Mouse (Mus musculus) hindbrain, embryonic 16.5 days (tissue): Measurements from ENCODE around the gene Selp. TPM values are rescaled to one million over a fixed set of nuclear protein-coding genes. Genes with fewer than 3 reads are reported as not detected.

Source experiments
- ATAC-seq: fragments of 200-750 bp; cut with Nextera tagmentation; 2 replicates; pipeline ENCODE4 v1.8.0; 2017; ENCODE audit warnings: moderate TSS enrichment, moderate library complexity
- H3K27ac ChIP-seq: fragments of 300-500 bp; sonication (generic); 2 replicates; pipeline ENCODE4 v1.5.1; 2014; ENCODE audit warnings: low read depth, mild to moderate bottlenecking, control low read depth, low read length, moderate library complexity
- H3K27me3 ChIP-seq: fragments of 300-500 bp; sonication (generic); replicated peaks from 2 replicates; pipeline ENCODE4 v1.6.1; 2014; ENCODE audit warnings: low read length; ENCODE audit not compliant: control insufficient read depth, insufficient read depth
- H3K36me3 ChIP-seq: fragments of 300-500 bp; sonication (generic); 2 replicates; pipeline ENCODE4 v1.6.1; 2014; ENCODE audit warnings: mild to moderate bottlenecking, low read length, moderate library complexity, mixed read lengths; ENCODE audit not compliant: control insufficient read depth, insufficient read depth
- H3K4me1 ChIP-seq: fragments of 300-500 bp; sonication (generic); 2 replicates; pipeline ENCODE4 v1.6.1; 2014; ENCODE audit warnings: low read depth, low read length; ENCODE audit not compliant: control insufficient read depth, insufficient read depth
- H3K4me2 ChIP-seq: fragments of 300-500 bp; sonication (generic); 2 replicates; pipeline ENCODE4 v1.6.1; 2014; ENCODE audit warnings: mild to moderate bottlenecking, low read length, control low read depth, moderate library complexity
- H3K4me3 ChIP-seq: fragments of 300-500 bp; sonication (generic); 2 replicates; pipeline ENCODE4 v1.5.1; 2014; ENCODE audit warnings: mild to moderate bottlenecking, low read length, control low read depth, moderate library complexity
- H3K9ac ChIP-seq: fragments of 300-500 bp; sonication (generic); 2 replicates; pipeline ENCODE4 v1.6.1; 2014; ENCODE audit warnings: low read depth, mild to moderate bottlenecking, control low read depth, low read length, moderate library complexity
- H3K9me3 ChIP-seq: fragments of 300-500 bp; sonication (generic); 2 replicates; pipeline ENCODE4 v1.6.1; 2014; ENCODE audit warnings: mild to moderate bottlenecking, low read length, moderate library complexity; ENCODE audit not compliant: control insufficient read depth
- WGBS: fragments of 180-500 bp; shearing (Covaris S2); extraction: QIAGEN DNeasy Blood & Tissue Kit; methylation state at CpG from one replicate; pipeline ENCODE4 v1.1.7; 2014; 5-methylcytosine and 5-hydroxymethylcytosine counted together
- polyA plus RNA-seq: library from polyadenylated mRNA; unstranded; fragments of >200 nt; fragmentation: Nextera tagmentation; extraction: Ambion mirVana; gene quantifications from 2 replicates; pipeline ENCODE4 v1.2.1, GENCODE M21; 2015

Gene Selp
- polyA plus RNA-seq, 1 experiment from 2014 or later = not detected

DNA sequence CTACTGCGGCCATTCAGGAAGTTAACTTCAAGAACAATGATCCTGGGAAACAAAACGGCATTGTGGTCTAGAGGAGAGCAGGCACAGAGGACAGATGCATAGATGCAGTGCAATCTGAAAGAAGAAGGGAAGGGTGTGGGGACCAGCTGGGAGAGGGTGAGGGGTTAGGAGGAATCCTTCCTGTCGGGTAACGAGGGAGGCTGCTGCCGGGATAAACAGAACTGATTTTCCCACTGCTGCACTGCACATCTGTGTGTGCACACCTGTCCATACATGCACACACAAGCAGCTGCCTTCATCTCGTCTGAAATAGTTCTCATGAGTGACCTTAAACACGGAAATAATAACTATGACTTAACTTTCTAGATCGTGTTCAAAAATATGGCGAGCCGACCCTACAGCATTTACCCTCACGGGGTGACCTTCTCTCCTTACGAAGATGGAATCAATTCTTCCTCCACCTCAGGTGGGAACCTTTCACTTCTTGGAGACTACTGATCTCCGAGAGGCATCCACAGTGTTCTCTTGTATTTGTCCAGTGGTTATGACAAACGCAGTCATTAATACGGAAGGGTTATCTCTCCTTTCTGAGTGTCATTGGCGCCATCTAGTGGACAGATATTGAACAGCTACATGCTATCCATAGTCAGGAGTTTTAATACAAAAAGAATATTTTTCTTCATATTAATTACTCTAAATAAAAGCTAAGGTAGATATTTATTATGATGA is 69.2 kb downstream of the Selp start:
- Histone ChIP-seq H3K4me3 (peak overlapping the region; percentile 14), H3K9ac (0 out of 2 replicates have a peak overlapping the region, but pooled peaks have one; percentile 3), H3K27ac (no peak overlapping the region), H3K36me3 (no peaks in the 10 kb centered on the region), H3K4me2 (peak overlapping the region; percentile 50), H3K9me3 (no peaks in the 10 kb centered on the region), H3K27me3 (no peaks in the 10 kb centered on the region), H3K4me1 (peaks cover 3% of the 10 kb centered on the region; the same call in 1 of the 2 replicates)
- peak; percentile 95 for ATAC-seq
- WGBS = 47% methylated on average over 16 of the region's 16 CpGs

DNA sequence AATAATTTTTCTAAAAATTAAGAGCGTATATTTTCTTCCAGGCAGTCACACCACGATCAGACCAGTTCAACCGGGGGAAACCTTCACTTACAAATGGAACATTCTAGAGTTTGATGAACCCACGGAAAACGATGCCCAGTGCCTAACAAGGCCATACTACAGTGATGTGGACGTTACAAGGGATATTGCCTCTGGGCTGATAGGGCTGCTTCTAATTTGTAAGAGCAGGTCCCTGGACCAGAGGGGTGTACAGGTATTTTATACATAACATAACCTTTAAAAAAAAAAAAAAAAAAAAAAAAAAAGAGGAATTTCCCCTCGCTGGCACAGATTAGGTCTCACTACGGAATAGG is 69.8 kb downstream of the Selp start:
- H3K4me2 ChIP-seq = no peak overlapping the region
- peaks cover 3% of the 10 kb centered on the region; the same call in 1 of the 2 replicates for H3K4me1 ChIP-seq
- WGBS = 47% methylated on average over 8 of the region's 8 CpGs
- ATAC-seq = peak; percentile 64; the same call in 1 of the 2 replicates
- no peaks in the 10 kb centered on the region for H3K36me3 ChIP-seq
- H3K4me3 ChIP-seq = no peak overlapping the region
- no peaks in the 10 kb centered on the region for H3K9me3 ChIP-seq
- no peak overlapping the region for H3K27ac ChIP-seq
- H3K27me3 ChIP-seq = no peaks in the 10 kb centered on the region
- no peak overlapping the region for H3K9ac ChIP-seq

DNA sequence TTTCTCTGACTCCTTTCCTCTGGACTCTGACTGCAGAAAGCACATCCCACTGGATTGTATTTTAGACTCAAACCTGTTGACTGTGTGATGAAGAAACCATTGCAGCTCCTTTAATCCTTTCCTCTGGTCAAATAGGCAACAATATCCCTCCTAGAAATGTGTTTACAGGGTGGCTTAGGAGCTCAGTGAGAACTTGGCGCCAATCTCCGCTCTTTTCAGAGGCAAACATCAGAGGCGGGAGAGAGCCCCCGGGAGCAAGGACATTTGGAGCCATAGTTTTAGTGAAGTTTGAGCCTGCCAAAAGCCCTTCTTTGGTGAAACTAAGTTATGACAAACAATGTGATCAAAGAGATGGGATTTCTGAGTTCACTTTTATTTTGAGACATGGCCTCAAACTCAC is 70.3 kb downstream of the Selp start:
- WGBS = 59% methylated on average over 4 of the region's 4 CpGs
- H3K4me2 ChIP-seq = no peak overlapping the region
- no peak overlapping the region for H3K27ac ChIP-seq
- peaks cover 3% of the 10 kb centered on the region; the same call in 1 of the 2 replicates for H3K4me1 ChIP-seq
- no peaks in the 10 kb centered on the region for H3K27me3 ChIP-seq
- no peak overlapping the region for H3K9ac ChIP-seq
- no peak overlapping the region for H3K4me3 ChIP-seq
- H3K36me3 ChIP-seq = no peaks in the 10 kb centered on the region
- ATAC-seq = no peak
- no peaks in the 10 kb centered on the region for H3K9me3 ChIP-seq

DNA sequence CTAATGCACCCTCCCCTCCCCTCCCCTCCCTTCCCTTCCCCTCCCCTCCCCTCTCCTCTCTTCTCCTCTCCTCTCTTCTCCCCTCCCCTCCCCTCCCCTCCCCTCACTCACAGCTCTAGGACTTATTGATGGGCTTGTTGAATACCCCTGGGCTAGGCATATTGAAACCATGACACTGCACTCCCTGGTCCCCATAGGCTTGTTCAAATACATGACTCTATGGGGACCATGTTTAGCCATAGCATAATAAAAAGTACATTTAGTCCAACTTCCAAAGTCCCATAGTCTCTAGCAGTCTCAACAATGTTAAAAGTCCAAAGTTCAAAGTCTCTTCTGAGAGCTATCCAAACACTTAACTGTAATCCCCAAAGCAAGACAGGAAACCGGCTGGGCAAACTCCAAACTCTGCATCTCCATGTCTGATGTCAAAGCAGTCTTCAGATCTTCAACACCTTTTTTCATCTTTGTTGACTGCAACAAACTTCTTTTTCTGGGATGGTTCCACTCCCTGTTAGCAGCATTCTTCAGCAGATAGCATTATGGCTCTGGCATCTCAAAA is 72.0 kb downstream of the Selp start:
- Histone ChIP-seq H3K9ac (no peak overlapping the region), H3K27me3 (no peaks in the 10 kb centered on the region), H3K9me3 (no peaks in the 10 kb centered on the region), H3K4me2 (no peak overlapping the region), H3K4me1 (peaks cover 3% of the 10 kb centered on the region; the same call in 1 of the 2 replicates), H3K27ac (no peak overlapping the region), H3K4me3 (no peak overlapping the region), H3K36me3 (no peaks in the 10 kb centered on the region)
- 95% methylated on average over 1 of the region's 1 CpGs for WGBS
- no peak for ATAC-seq

DNA sequence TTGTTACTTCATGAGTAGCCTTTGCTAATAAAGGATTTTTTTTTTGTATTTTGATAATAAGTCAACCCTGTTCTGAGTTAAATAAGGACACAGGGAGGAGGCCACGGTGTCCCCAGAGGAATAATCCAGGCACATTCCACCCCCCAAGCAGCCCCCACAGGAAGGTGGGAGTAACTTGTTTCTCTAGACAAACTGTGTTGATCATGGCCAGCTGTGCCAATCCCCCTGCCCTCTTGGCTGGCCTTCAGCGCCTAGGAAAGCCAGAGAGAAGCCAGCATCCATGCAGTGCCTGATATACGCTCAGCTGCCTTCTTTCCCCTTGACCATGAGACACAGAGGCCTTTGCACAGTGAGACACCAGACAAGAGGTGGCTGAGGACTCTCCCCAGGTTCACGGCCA is 84.5 kb downstream of the Selp start:
- no peak overlapping the region for H3K9ac ChIP-seq
- no peaks in the 10 kb centered on the region for H3K4me1 ChIP-seq
- H3K9me3 ChIP-seq = peaks cover 4% of the 10 kb centered on the region
- ATAC-seq = no peak
- H3K27ac ChIP-seq = no peak overlapping the region
- H3K4me2 ChIP-seq = no peak overlapping the region
- H3K27me3 ChIP-seq = no peaks in the 10 kb centered on the region
- 97% methylated on average over 4 of the region's 4 CpGs for WGBS
- H3K4me3 ChIP-seq = no peak overlapping the region
- H3K36me3 ChIP-seq = no peaks in the 10 kb centered on the region

Other genes with a start within 250 kb of the Selp start
- gene Scyl3, start 186.2 kb upstream of the Selp start, polyA plus RNA-seq = 13.1 and 14.7 TPM in 2 replicates
- gene BC055324, start 120.5 kb upstream of the Selp start, polyA plus RNA-seq = 3.7 and 5.1 TPM in 2 replicates
- gene Mettl18, start 120.4 kb upstream of the Selp start, polyA plus RNA-seq = 7.6 and 7.8 TPM in 2 replicates
- gene Sele, start 67.0 kb upstream of the Selp start, polyA plus RNA-seq = not detected in 2 replicates
- gene Sell, start 53.3 kb upstream of the Selp start, polyA plus RNA-seq = 0.20 and 0.27 TPM in 2 replicates
- 0.09 and 0.21 TPM in 2 replicates for gene F5, start 36.6 kb downstream of the Selp start, polyA plus RNA-seq
- 9.1 and 9.5 TPM in 2 replicates for gene Slc19a2, start 133.8 kb downstream of the Selp start, polyA plus RNA-seq
- gene Ccdc181, start 160.3 kb downstream of the Selp start, polyA plus RNA-seq = 23.9 and 26.4 TPM in 2 replicates
- gene Nme7, start 188.9 kb downstream of the Selp start, polyA plus RNA-seq = 32.0 and 35.8 TPM in 2 replicates
- gene Blzf1, start 192.2 kb downstream of the Selp start, polyA plus RNA-seq = 29.4 and 31.3 TPM in 2 replicates